Mouse (Mus musculus): ENCODE results near the gene Pkdcc. TPM values are rescaled to one million over a fixed set of nuclear protein-coding genes. Genes with fewer than 3 reads are reported as not detected.

The Pkdcc gene
- polyA plus RNA-seq, 1 experiment from 2014 or later: 18.7 TPM

DNA sequence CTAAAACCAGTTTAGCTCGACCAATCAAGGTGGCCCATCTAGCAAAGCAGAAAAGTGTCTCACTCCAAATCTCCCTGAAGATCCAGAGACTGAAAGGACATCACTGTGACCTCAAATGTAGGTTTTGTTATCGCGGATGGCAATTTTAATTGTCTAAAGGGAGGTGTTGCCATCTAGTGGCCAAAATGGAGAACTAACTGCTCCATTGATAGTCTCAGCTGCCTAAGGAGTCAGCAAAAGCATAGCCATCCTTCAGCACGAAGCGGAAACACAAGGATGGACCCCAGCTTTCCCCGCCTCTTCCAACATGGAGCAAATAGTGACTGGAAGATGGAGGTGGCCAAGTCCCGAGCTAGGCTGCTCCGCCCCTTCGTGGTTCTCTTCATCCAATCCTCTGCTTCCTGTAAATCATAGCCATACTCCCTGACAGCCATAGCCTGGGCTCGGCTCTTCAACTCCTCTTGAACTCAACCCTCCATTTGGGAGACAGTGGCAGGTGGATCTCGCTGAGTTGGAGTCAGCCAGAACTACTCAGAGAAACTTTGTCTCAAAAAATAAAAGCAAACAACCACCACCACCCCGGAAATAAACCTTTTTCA is 38.1 kb downstream of the Pkdcc start:
- no peaks in the 10 kb centered on the region for H3K9me3 ChIP-seq (ENCODE audit: control insufficient read depth, low read length)
- no peak overlapping the region for H3K9ac ChIP-seq (ENCODE audit: low read depth, low read length)
- H3K27ac ChIP-seq (ENCODE audit: low read length): no peak overlapping the region
- no peak overlapping the region for H3K4me2 ChIP-seq (ENCODE audit: low read depth, low read length)
- 26% methylated on average over 12 of the region's 12 CpGs for WGBS
- peak; percentile 43 for ATAC-seq
- peaks cover 11% of the 10 kb centered on the region for H3K4me1 ChIP-seq (ENCODE audit: control insufficient read depth, insufficient read depth, low read length)
- H3K27me3 ChIP-seq (replicated peaks; ENCODE audit: control insufficient read depth, insufficient read depth, low read length): no peaks in the 10 kb centered on the region
- no peak overlapping the region for H3K4me3 ChIP-seq (ENCODE audit: low read length)
- no peaks in the 10 kb centered on the region for H3K36me3 ChIP-seq (ENCODE audit: control insufficient read depth, insufficient read depth, low read length)

DNA sequence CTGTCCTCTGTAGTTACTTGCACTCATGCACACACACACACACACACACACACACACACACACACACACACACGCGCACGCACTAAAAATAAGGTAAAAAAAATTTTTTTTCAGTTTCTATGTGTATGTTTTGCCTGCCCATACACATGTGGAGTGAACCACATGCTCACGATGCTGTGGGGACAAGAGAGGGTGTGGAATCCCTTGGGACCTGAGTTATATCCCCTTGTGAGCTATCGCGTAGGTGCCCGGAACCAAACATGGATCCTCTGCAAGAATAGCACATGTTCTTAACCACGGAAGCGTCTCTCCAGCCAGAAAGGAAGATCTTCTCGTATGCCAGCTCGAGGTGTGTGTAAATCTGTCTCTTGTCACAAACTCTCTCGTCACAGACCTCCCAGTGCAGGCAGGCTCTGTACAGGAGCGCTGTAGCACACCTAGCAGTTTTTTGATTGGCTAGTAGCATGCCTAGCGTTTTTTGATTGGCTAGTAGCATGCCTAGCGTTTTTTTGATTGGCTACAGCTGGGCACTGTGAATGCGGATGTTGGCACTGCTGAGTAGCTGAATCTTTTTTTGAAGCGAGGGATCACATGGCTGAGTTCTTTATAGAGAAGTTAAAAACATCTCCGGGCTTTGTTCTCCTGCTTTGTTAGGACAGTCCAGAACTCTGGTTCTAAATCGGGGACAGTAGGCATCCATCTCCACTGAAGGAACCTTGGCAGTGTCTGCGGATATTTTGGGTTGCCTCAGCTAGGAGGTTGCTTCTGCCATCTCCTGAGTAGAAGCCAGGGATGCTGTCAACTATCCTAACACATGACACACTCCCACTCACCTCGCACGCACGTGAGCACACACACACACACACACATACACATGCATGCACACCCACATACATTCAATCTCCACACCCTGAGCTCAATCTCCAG is 52.4 kb downstream of the Pkdcc start:
- Histone ChIP-seq H3K4me2 (ENCODE audit: low read depth, low read length) (peak overlapping the region; percentile 53), H3K4me1 (ENCODE audit: control insufficient read depth, insufficient read depth, low read length) (peaks cover 7% of the 10 kb centered on the region), H3K36me3 (ENCODE audit: control insufficient read depth, insufficient read depth, low read length) (no peaks in the 10 kb centered on the region), H3K27ac (ENCODE audit: low read length) (no peak overlapping the region), H3K9ac (ENCODE audit: low read depth, low read length) (peak overlapping the region; percentile 35), H3K4me3 (ENCODE audit: low read length) (peak overlapping the region; percentile 31), H3K27me3 (replicated peaks; ENCODE audit: control insufficient read depth, insufficient read depth, low read length) (no peaks in the 10 kb centered on the region), H3K9me3 (ENCODE audit: control insufficient read depth, low read length) (no peaks in the 10 kb centered on the region)
- WGBS: 44% methylated on average over 23 of the region's 23 CpGs
- peak; percentile 95 for ATAC-seq

DNA sequence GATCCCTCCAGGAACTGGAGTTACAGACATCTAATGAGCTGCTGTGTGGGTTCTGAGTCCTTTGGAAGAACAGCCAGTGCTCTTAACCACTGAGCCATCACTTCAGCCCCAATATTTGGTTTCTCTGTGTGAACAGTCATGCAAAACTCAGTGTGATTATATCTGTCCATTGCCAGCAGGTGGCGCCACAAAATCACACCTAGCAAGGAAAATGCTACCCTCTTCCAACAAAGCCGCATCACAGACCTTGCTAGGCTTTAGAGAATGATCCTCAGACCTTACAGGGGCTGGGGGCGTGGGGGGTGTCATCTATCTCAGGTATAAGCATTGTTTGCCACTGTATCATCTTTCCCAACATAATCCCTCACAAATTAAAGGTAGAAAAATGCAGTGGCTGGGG is 56.4 kb downstream of the Pkdcc start:
- no peak overlapping the region for H3K4me3 ChIP-seq (ENCODE audit: low read length)
- no peaks in the 10 kb centered on the region for H3K27me3 ChIP-seq (replicated peaks; ENCODE audit: control insufficient read depth, insufficient read depth, low read length)
- H3K4me1 ChIP-seq (ENCODE audit: control insufficient read depth, insufficient read depth, low read length): peaks cover 20% of the 10 kb centered on the region
- H3K9me3 ChIP-seq (ENCODE audit: control insufficient read depth, low read length): no peaks in the 10 kb centered on the region
- H3K9ac ChIP-seq (ENCODE audit: low read depth, low read length): no peak overlapping the region
- H3K36me3 ChIP-seq (ENCODE audit: control insufficient read depth, insufficient read depth, low read length): no peaks in the 10 kb centered on the region
- H3K27ac ChIP-seq (ENCODE audit: low read length): no peak overlapping the region
- H3K4me2 ChIP-seq (ENCODE audit: low read depth, low read length): no peak overlapping the region
- ATAC-seq: no peak
- under 1% methylated on average over 3 of the region's 3 CpGs for WGBS

DNA sequence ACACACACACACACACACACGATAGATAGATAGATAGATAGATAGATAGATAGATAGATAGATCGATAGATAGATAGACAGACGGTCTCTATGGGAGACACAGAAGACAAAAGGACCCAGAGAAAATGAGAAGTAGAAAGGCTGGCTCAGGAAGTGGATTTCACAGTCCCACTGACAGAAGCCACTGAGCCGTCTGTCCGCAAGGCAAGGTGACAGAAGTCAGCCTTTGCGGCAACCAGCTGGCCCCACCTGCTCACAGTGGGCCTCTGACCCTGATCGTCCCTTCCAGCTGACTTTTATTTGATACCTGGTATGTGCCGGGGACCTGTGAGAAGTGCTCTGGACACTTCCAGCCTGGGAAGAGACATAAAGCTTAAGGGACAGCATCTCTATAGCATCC is 57.5 kb downstream of the Pkdcc start:
- Histone ChIP-seq H3K4me2 (ENCODE audit: low read depth, low read length) (no peak overlapping the region), H3K27ac (ENCODE audit: low read length) (no peak overlapping the region), H3K9me3 (ENCODE audit: control insufficient read depth, low read length) (no peaks in the 10 kb centered on the region), H3K9ac (ENCODE audit: low read depth, low read length) (no peak overlapping the region), H3K4me3 (ENCODE audit: low read length) (no peak overlapping the region), H3K4me1 (ENCODE audit: control insufficient read depth, insufficient read depth, low read length) (peaks cover 32% of the 10 kb centered on the region), H3K27me3 (replicated peaks; ENCODE audit: control insufficient read depth, insufficient read depth, low read length) (no peaks in the 10 kb centered on the region), H3K36me3 (ENCODE audit: control insufficient read depth, insufficient read depth, low read length) (no peaks in the 10 kb centered on the region)
- 67% methylated on average over 8 of the region's 8 CpGs for WGBS
- ATAC-seq: no peak

DNA sequence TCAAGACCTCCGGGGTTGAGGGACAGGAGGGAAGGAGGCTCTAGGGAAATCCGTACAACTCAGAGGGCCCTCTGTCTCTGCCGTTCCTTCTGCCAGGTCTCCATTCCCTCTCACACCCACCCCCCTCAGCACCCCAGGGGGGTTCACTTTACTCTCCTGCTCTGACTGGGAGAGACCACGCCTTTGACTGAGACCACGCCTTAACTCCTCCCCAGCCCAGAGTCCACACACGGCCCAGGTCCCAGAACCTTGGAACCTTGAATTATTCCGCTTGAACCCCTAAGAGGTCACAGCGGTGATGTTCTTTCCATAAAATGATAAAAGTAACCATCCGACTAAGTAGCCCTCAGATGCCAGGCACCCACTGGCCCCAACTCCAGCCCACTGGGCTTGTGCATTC is 58.5 kb downstream of the Pkdcc start:
- 19% methylated on average over 9 of the region's 9 CpGs for WGBS
- peak overlapping the region; percentile 32 for H3K4me2 ChIP-seq (ENCODE audit: low read depth, low read length)
- H3K4me3 ChIP-seq (ENCODE audit: low read length): no peak overlapping the region
- peaks cover 34% of the 10 kb centered on the region for H3K4me1 ChIP-seq (ENCODE audit: control insufficient read depth, insufficient read depth, low read length)
- H3K27ac ChIP-seq (ENCODE audit: low read length): no peak overlapping the region
- H3K36me3 ChIP-seq (ENCODE audit: control insufficient read depth, insufficient read depth, low read length): no peaks in the 10 kb centered on the region
- peak; percentile 36; the same call in 1 of the 2 replicates for ATAC-seq
- H3K27me3 ChIP-seq (replicated peaks; ENCODE audit: control insufficient read depth, insufficient read depth, low read length): no peaks in the 10 kb centered on the region
- no peaks in the 10 kb centered on the region for H3K9me3 ChIP-seq (ENCODE audit: control insufficient read depth, low read length)
- no peak overlapping the region; the same call in 1 of the 2 replicates for H3K9ac ChIP-seq (ENCODE audit: low read depth, low read length)

DNA sequence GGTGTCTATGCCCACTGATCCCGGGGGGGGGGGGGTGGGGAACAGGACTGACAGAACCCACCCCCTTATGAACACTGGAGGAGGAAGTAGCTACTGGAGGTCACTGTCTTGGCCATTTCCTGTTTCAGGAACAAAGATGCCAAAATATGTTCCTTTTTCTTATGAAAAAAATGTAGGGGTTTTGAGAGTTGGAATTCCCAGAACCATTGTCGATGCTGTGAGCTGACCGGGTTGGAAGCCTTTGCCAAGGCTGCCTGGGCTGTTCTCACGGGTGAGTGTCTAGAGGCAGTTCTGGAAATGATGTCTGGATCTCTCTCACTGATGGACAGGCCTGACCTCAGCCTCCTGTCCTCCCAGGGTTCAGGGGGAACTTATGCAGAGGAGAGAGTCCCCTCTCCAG is 59.0 kb downstream of the Pkdcc start:
- WGBS: 42% methylated on average over 4 of the region's 4 CpGs
- Histone ChIP-seq H3K4me2 (ENCODE audit: low read depth, low read length) (peak overlapping the region; percentile 32), H3K27ac (ENCODE audit: low read length) (no peak overlapping the region), H3K9me3 (ENCODE audit: control insufficient read depth, low read length) (no peaks in the 10 kb centered on the region), H3K36me3 (ENCODE audit: control insufficient read depth, insufficient read depth, low read length) (no peaks in the 10 kb centered on the region), H3K27me3 (replicated peaks; ENCODE audit: control insufficient read depth, insufficient read depth, low read length) (no peaks in the 10 kb centered on the region), H3K4me1 (ENCODE audit: control insufficient read depth, insufficient read depth, low read length) (peaks cover 34% of the 10 kb centered on the region), H3K9ac (ENCODE audit: low read depth, low read length) (no peak overlapping the region), H3K4me3 (ENCODE audit: low read length) (no peak overlapping the region)
- ATAC-seq: no peak

Other genes with a start within 250 kb of the Pkdcc start
- 26.3 and 28.8 TPM in 2 replicates for gene Eml4, start 135.6 kb downstream of the Pkdcc start, polyA plus RNA-seq (2015; fragmentation: Nextera tagmentation; extraction: Ambion mirVana)

All from intestine, embryonic 16.5 days (tissue).